Mouse (Mus musculus) ES-Bruce4 (cell line): ENCODE results near the gene Robo2.

Experiments
- CTCF ChIP-seq: IDR thresholded peaks from one replicate; pipeline ENCODE4 v1.8.1; 2011; ENCODE audit warnings: low read depth, low read length
- EP300 ChIP-seq: IDR thresholded peaks from 2 replicates; pipeline ENCODE4 v1.6.1; 2011; ENCODE audit warnings: low read depth, low read length; ENCODE audit not compliant: insufficient read depth
- POLR2A ChIP-seq: IDR thresholded peaks from one replicate; pipeline ENCODE4 v1.8.1; 2011; ENCODE audit warnings: low read length; ENCODE audit not compliant: insufficient read depth

DNA sequence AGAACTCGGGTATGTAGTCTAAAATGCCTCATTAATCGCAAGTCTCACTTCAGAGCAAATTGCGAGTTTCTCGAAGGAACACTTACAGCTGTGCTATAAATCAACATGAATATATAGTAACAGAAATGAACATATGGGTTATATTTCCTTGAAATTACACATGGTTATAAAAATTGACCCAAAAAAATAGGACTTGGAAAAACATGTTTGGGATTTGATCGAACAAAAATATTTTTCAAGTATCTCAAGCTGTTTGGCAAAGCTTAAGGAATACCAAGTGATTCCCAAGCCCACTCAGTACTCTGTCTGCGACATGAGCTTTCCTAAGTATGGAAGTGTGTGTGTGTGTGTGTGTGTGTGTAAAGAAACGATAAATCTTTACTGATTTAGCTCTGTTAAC, 242.5 kb downstream of the Robo2 start:
- TF ChIP-seq CTCF (no peak), POLR2A (no peak), EP300 (no peak)
